Mouse (Mus musculus): Measurements from ENCODE around the gene Tbk1. TPM values are rescaled to one million over a fixed set of nuclear protein-coding genes. Genes with fewer than 3 reads are reported as not detected.
A peak's percentile ranks its signal among the peaks of the same experiment; 100 is the strongest.

Gene Tbk1
- polyA plus RNA-seq, 1 experiment from 2014 or later: 31.2 TPM

DNA sequence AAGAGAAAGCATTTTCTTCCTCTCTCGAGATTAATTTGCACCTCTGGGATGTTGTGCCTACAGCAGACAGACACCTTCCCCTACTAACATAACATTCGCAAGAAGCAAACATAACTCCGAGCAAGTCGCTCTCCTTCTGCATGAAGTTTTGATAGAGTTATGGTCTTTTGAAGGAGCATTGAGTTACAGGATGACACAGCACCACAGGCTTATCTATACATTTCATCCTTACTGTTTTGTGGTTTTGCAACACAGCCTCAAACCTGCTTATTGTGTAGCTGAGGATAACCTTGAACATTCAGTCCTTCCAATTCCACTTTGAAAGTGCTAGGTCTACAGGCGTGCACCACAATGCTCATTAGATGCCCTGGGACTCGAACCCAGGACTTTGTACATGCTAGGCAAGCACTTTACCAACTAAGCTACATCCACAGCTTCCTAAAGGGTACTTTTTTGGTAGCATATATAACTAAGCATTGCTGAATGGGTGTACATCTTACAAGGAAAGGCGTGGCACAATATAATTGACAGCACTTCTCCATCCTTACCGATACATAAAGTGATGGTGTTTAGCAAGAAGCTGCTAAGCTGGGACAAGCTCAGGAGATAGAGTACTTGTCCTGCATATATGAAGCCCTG, 56.1 kb downstream of the Tbk1 start:
- Histone ChIP-seq H3K4me1 (peaks cover 8% of the 10 kb centered on the region), H3K4me2 (no peak overlapping the region), H3K36me3 (no peaks in the 10 kb centered on the region), H3K9ac (no peak overlapping the region), H3K27ac (no peak overlapping the region), H3K4me3 (replicated peaks) (no peak overlapping the region), H3K27me3 (peaks cover 4% of the 10 kb centered on the region; the same call in 1 of the 2 replicates), H3K9me3 (replicated peaks) (0 out of 2 replicates have a peak, but pooled peaks cover 3% of the 10 kb centered on the region)
- WGBS: 86% methylated on average over 8 of the region's 8 CpGs
- no peak for ATAC-seq (replicated peaks; ENCODE audit: low FRiP score)

DNA sequence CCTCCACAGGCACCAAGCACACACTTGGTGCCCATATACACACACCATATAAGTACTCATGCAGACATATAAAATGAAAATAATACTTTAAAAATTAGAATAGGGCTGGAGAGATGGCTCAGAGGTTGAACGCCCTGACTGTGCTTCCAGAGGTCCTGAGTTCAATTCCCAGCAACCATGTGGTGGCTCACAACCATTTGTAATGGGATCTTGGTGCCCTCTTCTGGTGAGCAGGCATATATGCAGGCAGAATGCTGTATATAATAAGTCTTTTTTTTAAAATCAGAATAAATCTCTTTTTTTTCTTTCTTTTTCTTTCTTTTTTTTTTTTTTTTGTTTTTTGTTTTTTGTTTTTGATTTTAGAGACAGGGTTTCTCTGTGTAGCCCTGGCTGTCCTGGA, 57.3 kb downstream of the Tbk1 start:
- no peak overlapping the region for H3K9ac ChIP-seq
- WGBS: 95% methylated on average over 1 of the region's 1 CpGs
- peaks cover 4% of the 10 kb centered on the region; the same call in 1 of the 2 replicates for H3K27me3 ChIP-seq
- H3K4me1 ChIP-seq: peaks cover 8% of the 10 kb centered on the region
- no peak overlapping the region for H3K4me2 ChIP-seq
- H3K9me3 ChIP-seq (replicated peaks): 0 out of 2 replicates have a peak, but pooled peaks cover 3% of the 10 kb centered on the region
- no peak overlapping the region for H3K27ac ChIP-seq
- no peak for ATAC-seq (replicated peaks; ENCODE audit: low FRiP score)
- H3K36me3 ChIP-seq: no peaks in the 10 kb centered on the region
- no peak overlapping the region for H3K4me3 ChIP-seq (replicated peaks)

DNA sequence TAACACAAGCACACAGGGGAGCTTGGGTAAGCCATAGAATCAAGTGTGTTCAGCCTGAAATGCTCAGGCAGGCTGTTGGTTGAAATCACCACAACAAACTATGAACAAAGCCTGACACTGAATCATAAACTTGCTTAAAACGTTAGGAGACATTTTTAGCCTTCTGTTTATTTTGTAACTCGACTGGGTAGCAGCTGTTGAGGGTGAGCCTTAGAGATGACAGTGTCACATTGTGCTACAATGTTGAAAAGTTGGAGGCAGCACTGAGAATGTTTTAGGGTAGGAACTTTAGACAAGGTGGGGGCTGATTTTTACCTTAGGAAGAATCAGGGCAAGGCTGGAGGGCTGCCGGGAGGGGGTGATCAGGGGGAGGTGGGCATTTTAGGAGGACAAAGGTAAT, 58.1 kb downstream of the Tbk1 start:
- Histone ChIP-seq H3K27me3 (peaks cover 4% of the 10 kb centered on the region; the same call in 1 of the 2 replicates), H3K36me3 (no peaks in the 10 kb centered on the region), H3K9ac (no peak overlapping the region), H3K4me3 (replicated peaks) (no peak overlapping the region), H3K9me3 (replicated peaks) (0 out of 2 replicates have a peak, but pooled peaks cover 3% of the 10 kb centered on the region), H3K4me1 (peaks cover 8% of the 10 kb centered on the region), H3K4me2 (no peak overlapping the region), H3K27ac (no peak overlapping the region)
- WGBS: 53% methylated on average over 3 of the region's 3 CpGs
- ATAC-seq (replicated peaks; ENCODE audit: low FRiP score): no peak

GRCm38 (mm10) chr10:121527114-121527513, 59.5 kb downstream of the Tbk1 start:
- ATAC-seq (replicated peaks; ENCODE audit: low FRiP score): no peak
- no peak overlapping the region for H3K9ac ChIP-seq
- no peak overlapping the region for H3K27ac ChIP-seq
- H3K9me3 ChIP-seq (replicated peaks): 0 out of 2 replicates have a peak, but pooled peaks cover 3% of the 10 kb centered on the region
- peaks cover 4% of the 10 kb centered on the region; the same call in 1 of the 2 replicates for H3K27me3 ChIP-seq
- 91% methylated on average over 6 of the region's 6 CpGs for WGBS
- H3K4me2 ChIP-seq: no peak overlapping the region
- H3K4me3 ChIP-seq (replicated peaks): no peak overlapping the region
- no peaks in the 10 kb centered on the region for H3K4me1 ChIP-seq
- H3K36me3 ChIP-seq: no peaks in the 10 kb centered on the region

DNA sequence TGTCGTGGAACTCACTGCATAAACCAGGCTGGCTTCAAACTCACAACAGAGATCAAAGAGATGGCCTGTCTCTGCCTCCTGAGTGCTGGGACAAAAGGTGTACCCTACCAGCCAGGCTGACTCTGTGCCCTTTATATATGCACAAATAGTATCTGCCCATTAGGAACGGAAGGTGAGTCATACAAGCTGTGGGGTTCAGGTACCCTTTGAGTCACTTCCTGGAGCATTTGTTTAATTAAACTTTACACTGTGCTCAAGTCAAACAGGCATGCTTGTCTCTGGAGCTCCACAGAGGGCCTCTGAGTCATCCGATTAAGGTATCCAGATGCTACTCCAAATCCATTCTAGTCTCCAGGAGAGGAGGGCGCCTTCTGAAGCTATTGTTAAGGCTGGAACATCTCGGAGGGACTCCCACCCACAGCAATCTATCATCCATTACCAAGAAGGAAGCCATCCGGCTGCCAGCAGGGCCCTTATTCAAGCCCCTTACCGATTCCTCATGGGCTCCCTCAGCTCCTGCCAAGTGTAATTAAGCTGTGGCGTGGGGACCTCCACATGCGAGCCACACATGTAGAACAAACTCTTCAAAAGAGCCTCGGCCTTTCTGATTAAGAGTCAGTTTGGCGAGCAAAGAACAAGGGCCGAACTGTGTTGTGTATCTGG, 65.5 kb downstream of the Tbk1 start:
- no peak overlapping the region for H3K4me2 ChIP-seq
- no peak overlapping the region for H3K27ac ChIP-seq

DNA sequence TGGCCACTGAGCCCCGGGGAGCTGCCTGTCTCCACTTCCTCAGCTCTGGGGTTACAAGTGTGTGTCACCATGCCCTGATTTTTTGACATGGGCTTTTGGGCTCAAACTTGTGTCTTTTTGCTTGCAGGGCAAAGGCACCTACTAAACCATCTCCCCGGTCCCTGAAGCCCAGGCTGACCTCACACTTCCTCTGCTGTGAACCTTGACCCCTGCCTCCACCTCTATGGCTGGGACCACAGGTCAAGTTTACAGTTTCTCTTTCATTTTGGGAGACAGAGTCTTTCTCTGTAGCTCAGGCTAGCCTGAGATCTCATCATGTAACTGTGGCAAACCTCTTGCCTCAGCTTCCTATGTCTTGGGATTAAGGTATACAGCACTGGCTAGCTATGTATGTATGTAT, 66.9 kb downstream of the Tbk1 start:
- H3K27me3 ChIP-seq: no peaks in the 10 kb centered on the region
- H3K36me3 ChIP-seq: no peaks in the 10 kb centered on the region
- no peak overlapping the region for H3K9ac ChIP-seq
- no peaks in the 10 kb centered on the region for H3K9me3 ChIP-seq (replicated peaks)
- H3K4me3 ChIP-seq (replicated peaks): no peak overlapping the region
- peaks cover 10% of the 10 kb centered on the region for H3K4me1 ChIP-seq
- ATAC-seq (replicated peaks; ENCODE audit: low FRiP score): no peak
- H3K4me2 ChIP-seq: no peak overlapping the region
- 48% methylated on average over 2 of the region's 2 CpGs for WGBS
- H3K27ac ChIP-seq: no peak overlapping the region

More for the DNA sequence above, 65.5 kb downstream of the Tbk1 start:
- no peaks in the 10 kb centered on the region for H3K36me3 ChIP-seq
- H3K4me3 ChIP-seq (replicated peaks): no peak overlapping the region
- WGBS: 39% methylated on average over 12 of the region's 12 CpGs
- H3K9me3 ChIP-seq (replicated peaks): no peaks in the 10 kb centered on the region
- no peaks in the 10 kb centered on the region for H3K27me3 ChIP-seq
- no peak overlapping the region for H3K9ac ChIP-seq
- peaks cover 7% of the 10 kb centered on the region for H3K4me1 ChIP-seq
- ATAC-seq (replicated peaks; ENCODE audit: low FRiP score): no peak

DNA sequence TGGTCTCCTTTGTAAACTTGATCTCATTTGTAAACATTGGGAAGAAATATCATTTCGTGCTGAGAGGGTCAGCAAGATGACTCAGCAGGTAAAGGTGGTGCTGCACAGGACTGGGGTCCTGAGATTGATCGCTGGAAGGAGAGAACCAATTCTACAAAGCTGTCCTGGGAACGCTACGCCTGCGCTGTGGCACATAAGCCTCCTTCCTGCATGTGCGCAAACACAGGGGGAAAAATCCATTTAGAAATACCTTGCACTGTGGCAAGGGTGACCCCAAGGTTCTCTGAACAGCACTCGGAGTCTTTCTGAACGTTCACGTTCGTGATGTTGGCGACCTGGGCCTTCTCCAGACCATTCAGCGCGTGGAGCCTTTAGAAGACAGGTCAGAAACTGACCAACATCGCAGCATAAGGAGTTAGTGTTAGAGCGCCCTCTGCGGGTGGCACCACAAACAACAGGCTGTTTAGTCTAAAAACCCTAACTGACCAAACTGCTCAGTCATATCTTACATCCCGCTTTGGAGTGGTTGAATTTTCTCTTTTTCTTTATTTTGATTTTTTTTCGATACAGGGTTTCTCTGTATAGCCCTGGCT, 70.5 kb downstream of the Tbk1 start:
- Histone ChIP-seq H3K27me3 (no peaks in the 10 kb centered on the region), H3K27ac (no peak overlapping the region), H3K9me3 (replicated peaks) (no peaks in the 10 kb centered on the region), H3K4me1 (peaks cover 8% of the 10 kb centered on the region), H3K4me3 (replicated peaks) (no peak overlapping the region), H3K36me3 (no peaks in the 10 kb centered on the region), H3K9ac (no peak overlapping the region), H3K4me2 (no peak overlapping the region)
- 28% methylated on average over 18 of the region's 18 CpGs for WGBS
- peak; percentile 66 for ATAC-seq (replicated peaks; ENCODE audit: low FRiP score)

DNA sequence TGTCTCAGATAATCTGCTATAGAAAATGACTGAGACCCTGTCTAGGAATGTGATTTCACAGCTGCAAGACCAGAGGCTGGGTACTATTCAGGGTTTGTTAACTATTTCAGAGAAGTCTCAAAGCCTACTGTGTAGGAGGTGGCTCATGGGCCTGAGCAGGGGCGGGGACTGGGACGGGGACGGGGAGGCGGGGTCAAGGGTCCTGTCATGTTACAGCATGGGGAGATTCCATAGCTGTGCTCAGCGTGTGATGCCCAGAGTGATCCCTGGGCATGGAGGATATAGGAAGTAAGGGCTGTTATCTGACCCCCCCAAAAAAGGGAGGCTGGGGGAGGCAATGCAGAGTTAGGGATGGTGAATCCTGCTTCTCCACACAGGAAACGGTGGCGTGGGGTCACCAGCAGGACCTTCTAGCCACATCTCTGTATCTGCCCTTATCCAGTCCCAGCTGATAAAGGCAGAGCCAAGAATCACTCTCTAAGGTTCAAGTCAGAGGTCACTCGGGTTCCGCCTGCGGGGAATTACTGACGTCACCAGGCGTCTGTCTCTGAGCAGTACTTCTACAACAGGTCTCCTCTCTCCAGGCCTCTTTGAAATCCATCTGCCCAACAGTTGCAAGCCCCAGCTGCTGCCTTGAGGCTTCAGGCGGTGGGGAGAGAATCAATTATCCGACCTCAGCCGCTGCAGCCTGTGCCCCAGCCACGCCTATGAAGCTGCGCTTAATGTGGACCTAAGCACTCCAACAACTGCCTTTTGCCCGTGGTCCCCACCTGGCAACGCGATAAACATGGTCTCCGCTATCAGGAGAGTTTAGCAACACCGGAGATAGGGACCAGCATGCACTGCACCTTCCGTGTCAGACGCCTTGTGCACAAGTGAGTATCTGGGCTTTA, 76.6 kb downstream of the Tbk1 start:
- Histone ChIP-seq H3K27me3 (0 out of 2 replicates have a peak, but pooled peaks cover 3% of the 10 kb centered on the region), H3K27ac (no peak overlapping the region), H3K4me2 (peak overlapping the region; percentile 37), H3K36me3 (no peaks in the 10 kb centered on the region), H3K9me3 (replicated peaks) (no peaks in the 10 kb centered on the region), H3K4me3 (replicated peaks) (no peak overlapping the region), H3K9ac (no peak overlapping the region), H3K4me1 (peaks cover 37% of the 10 kb centered on the region)
- ATAC-seq (replicated peaks; ENCODE audit: low FRiP score): peak; percentile 43
- WGBS: 19% methylated on average over 24 of the region's 24 CpGs

- no peaks in the 10 kb centered on the region for H3K36me3 ChIP-seq
- no peak overlapping the region for H3K4me2 ChIP-seq
- no peak overlapping the region for H3K9ac ChIP-seq
- H3K9me3 ChIP-seq (replicated peaks): no peaks in the 10 kb centered on the region
- H3K4me3 ChIP-seq (replicated peaks): no peak overlapping the region
- 0 out of 2 replicates have a peak, but pooled peaks cover 3% of the 10 kb centered on the region for H3K27me3 ChIP-seq
- no peak overlapping the region for H3K27ac ChIP-seq
- ATAC-seq (replicated peaks; ENCODE audit: low FRiP score): no peak
- H3K4me1 ChIP-seq: peaks cover 41% of the 10 kb centered on the region
- 89% methylated on average over 16 of the region's 16 CpGs for WGBS
Measured at GRCm38 (mm10) chr10:121507755-121508544, 78.6 kb downstream of the Tbk1 start.

- Histone ChIP-seq H3K27ac (peak overlapping the region; percentile 87), H3K27me3 (0 out of 2 replicates have a peak, but pooled peaks cover 3% of the 10 kb centered on the region), H3K4me1 (peaks cover 41% of the 10 kb centered on the region), H3K36me3 (no peaks in the 10 kb centered on the region), H3K9ac (no peak overlapping the region), H3K4me3 (replicated peaks) (no peak overlapping the region), H3K4me2 (peak overlapping the region; percentile 38), H3K9me3 (replicated peaks) (no peaks in the 10 kb centered on the region)
- peak; percentile 63 for ATAC-seq (replicated peaks; ENCODE audit: low FRiP score)
- 20% methylated on average over 29 of the region's 29 CpGs for WGBS
Measured at GRCm38 (mm10) chr10:121506731-121507583, 79.6 kb downstream of the Tbk1 start.

Measured in kidney, embryonic 15.5 days (tissue).